Mouse (Mus musculus) limb, embryonic 13.5 days (tissue): Measurements from ENCODE around the gene Vmn1r52. TPM values are rescaled to one million over a fixed set of nuclear protein-coding genes. Genes with fewer than 3 reads are reported as not detected.
"Not testable (repeated sequence)": the region's sequence is repeated elsewhere in the genome, so short reads cannot be mapped to it uniquely, and the experiment has no call there.

ENCODE experiments used
- ATAC-seq: fragments of 200-750 bp; cut with Nextera tagmentation; 2 replicates; pipeline ENCODE4 v1.8.0; 2017; ENCODE audit warnings: low read depth, moderate number of reproducible peaks, moderate TSS enrichment; ENCODE audit not compliant: low FRiP score
- H3K27ac ChIP-seq: fragments of 300-500 bp; sonication (generic); 2 replicates; pipeline ENCODE4 v1.5.1; 2015; ENCODE audit warnings: inconsistent platforms, mild to moderate bottlenecking, moderate library complexity
- H3K27me3 ChIP-seq: fragments of 300-500 bp; sonication (generic); 2 replicates; pipeline ENCODE4 v1.6.1; 2015; ENCODE audit warnings: mild to moderate bottlenecking, inconsistent platforms
- H3K36me3 ChIP-seq: fragments of 300-500 bp; sonication (generic); 2 replicates; pipeline ENCODE4 v1.6.1; 2015; ENCODE audit warnings: inconsistent platforms, mild to moderate bottlenecking, moderate library complexity
- H3K4me1 ChIP-seq: fragments of 300-500 bp; sonication (generic); 2 replicates; pipeline ENCODE4 v1.6.1; 2015; ENCODE audit warnings: inconsistent platforms
- H3K4me2 ChIP-seq: fragments of 300-500 bp; sonication (generic); replicated peaks from 2 replicates; pipeline ENCODE4 v1.6.1; 2015; ENCODE audit warnings: inconsistent platforms, mild to moderate bottlenecking, moderate library complexity
- H3K4me3 ChIP-seq: fragments of 300-500 bp; sonication (generic); 2 replicates; pipeline ENCODE4 v1.5.1; 2015; ENCODE audit warnings: moderate library complexity, mild to moderate bottlenecking, inconsistent platforms
- H3K9ac ChIP-seq: fragments of 300-500 bp; sonication (generic); 2 replicates; pipeline ENCODE4 v1.6.1; 2015; ENCODE audit warnings: mild to moderate bottlenecking, inconsistent platforms
- H3K9me3 ChIP-seq: fragments of 300-500 bp; sonication (generic); 2 replicates; pipeline ENCODE4 v1.6.1; 2016; ENCODE audit warnings: inconsistent platforms
- WGBS: fragments of 180-500 bp; shearing (Covaris S2); methylation state at CpG from one replicate; pipeline ENCODE4 v1.1.7; 2015; 5-methylcytosine and 5-hydroxymethylcytosine counted together
- polyA plus RNA-seq: library from polyadenylated mRNA; unstranded; fragments of >200 nt; fragmentation: Nextera tagmentation; extraction: Ambion mirVana; gene quantifications from 2 replicates; pipeline ENCODE4 v1.2.1, GENCODE M21; 2015

Gene Vmn1r52
- not detected in 2 replicates for polyA plus RNA-seq

DNA sequence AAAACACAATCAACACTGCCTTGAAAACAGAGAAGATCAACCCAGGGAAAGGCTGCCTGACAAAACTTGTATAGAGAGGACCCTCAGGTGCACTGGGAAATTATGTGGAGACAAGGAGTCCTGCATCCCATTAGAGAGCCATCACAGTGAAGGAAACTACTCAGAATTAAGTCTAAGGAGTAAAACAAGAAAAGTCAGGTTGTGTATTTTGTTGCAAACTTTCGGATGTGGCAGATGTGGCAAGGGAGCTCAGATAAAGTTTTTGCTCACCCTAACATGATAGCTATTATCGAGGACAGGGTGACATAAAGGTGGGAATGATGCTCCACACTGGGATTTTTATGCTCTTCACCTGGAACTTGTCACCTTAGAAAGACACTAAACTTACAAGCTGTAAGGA, at the start of gene Vmn1r52:
Vmn1r52 (plus strand) TSS at position 301 of the 400 bp plus-strand sequence.
- ATAC-seq = no peak
- 73% methylated on average over 2 of the region's 2 CpGs for WGBS
- Histone ChIP-seq H3K4me3 (no peak within 1 kb of the TSS), H3K27ac (no peak within 1 kb of the TSS), H3K9me3 (no peaks in the 10 kb centered on the region; the same call in 1 of the 2 replicates), H3K9ac (no peak within 1 kb of the TSS), H3K27me3 (no peaks in the 10 kb centered on the region), H3K4me2 (no peak within 1 kb of the TSS), H3K4me1 (no peaks in the 10 kb centered on the region), H3K36me3 (no peaks in the 10 kb centered on the region)

DNA sequence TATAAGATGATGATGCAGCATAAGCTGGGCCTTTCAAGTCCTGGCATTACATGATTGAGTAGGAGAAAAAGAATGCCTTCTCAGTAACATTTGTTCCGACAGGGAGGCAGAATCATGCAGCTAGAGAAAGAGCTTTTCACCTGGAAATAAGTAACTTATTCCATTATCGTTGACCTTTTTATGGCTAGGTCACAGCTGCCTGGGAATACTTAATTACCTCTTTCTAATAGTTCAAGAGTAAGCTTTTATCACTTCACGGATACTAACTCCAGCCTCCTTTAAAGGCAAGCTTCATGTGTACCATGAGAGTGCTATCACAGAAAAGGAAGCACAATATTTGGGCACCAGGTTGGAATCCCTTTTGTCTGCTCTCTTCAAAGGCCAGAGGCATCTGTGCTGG, 14.5 kb upstream of the Vmn1r52 start:
- H3K27me3 ChIP-seq = no peaks in the 10 kb centered on the region
- no peak overlapping the region for H3K4me3 ChIP-seq
- no peak for ATAC-seq
- no peaks in the 10 kb centered on the region for H3K36me3 ChIP-seq
- no peak overlapping the region for H3K9ac ChIP-seq
- 0 out of 2 replicates have a peak, but pooled peaks cover 7% of the 10 kb centered on the region for H3K9me3 ChIP-seq
- H3K27ac ChIP-seq = no peak overlapping the region
- 64% methylated on average over 3 of the region's 3 CpGs for WGBS
- no peaks in the 10 kb centered on the region for H3K4me1 ChIP-seq
- H3K4me2 ChIP-seq = no peak overlapping the region

DNA sequence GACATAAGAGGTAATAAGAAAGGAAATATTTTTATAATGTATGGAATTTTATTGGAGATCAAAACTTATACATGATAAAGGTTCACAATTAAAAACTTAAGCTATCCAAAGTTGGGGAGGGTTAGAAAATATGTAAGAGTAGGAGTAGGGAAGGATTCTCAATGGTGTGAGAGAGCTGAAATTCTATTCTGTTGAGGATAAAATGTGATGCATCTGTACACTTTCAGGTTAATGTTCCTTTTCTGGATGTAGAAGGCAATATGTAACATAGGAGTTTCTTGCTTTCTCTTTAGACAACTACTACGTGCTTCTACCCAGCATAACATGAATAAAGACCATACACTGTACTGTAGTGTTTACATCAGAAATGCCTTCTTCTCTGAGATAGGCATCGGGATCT, 27.9 kb downstream of the Vmn1r52 start, which contains the start of gene V1ra8:
V1ra8 (plus strand) TSS at position 301 of the 400 bp plus-strand sequence.
- H3K9ac ChIP-seq, H3K36me3 ChIP-seq, H3K9me3 ChIP-seq, H3K27me3 ChIP-seq, H3K4me1 ChIP-seq, H3K27ac ChIP-seq, ATAC-seq, H3K4me2 ChIP-seq, H3K4me3 ChIP-seq: not testable (repeated sequence)
- 86% methylated on average over 2 of the region's 2 CpGs for WGBS

DNA sequence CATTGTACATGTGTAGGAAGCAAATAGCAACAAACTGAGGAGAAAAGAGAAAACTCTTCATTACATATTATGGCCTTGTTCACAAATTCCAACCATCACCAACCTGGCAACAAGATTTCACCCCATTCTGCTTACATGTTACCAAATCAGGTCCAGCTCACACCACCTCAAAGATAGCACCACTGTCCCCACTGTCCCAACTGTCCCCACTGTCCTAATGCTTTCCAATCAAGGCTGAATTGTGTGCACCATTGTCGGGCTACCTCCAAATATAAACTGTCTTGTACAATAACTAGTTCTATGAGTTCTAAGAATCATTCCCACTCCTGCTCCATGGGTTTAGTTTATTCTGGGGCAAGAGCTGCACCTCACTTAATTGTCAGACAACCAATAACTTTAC, 49.7 kb downstream of the Vmn1r52 start, which contains the start of gene Vmn1r53:
Vmn1r53 (minus strand) TSS at position 101 of the 400 bp plus-strand sequence.
- Histone ChIP-seq H3K27ac (no peak within 1 kb of the TSS), H3K36me3 (no peaks in the 10 kb centered on the region), H3K9ac (no peak within 1 kb of the TSS), H3K4me2 (no peak within 1 kb of the TSS), H3K27me3 (no peaks in the 10 kb centered on the region), H3K4me3 (no peak within 1 kb of the TSS), H3K9me3 (peaks cover 11% of the 10 kb centered on the region; the same call in 1 of the 2 replicates), H3K4me1 (no peaks in the 10 kb centered on the region)
- ATAC-seq = no peak
- WGBS = 82% methylated on average over 1 of the region's 1 CpGs

Other genes starting within 250 kb of the Vmn1r52 start
- gene Vmn1r45, start 234.2 kb upstream of the Vmn1r52 start, polyA plus RNA-seq = not detected in 2 replicates
- not detected in 2 replicates for gene Vmn1r46, start 205.5 kb upstream of the Vmn1r52 start, polyA plus RNA-seq
- not detected in 2 replicates for gene Vmn1r47, start 158.7 kb upstream of the Vmn1r52 start, polyA plus RNA-seq
- gene Vmn1r48, start 138.0 kb upstream of the Vmn1r52 start, polyA plus RNA-seq = not detected in 2 replicates
- gene Vmn1r49, start 96.3 kb upstream of the Vmn1r52 start, polyA plus RNA-seq = not detected in 2 replicates
- gene Vmn1r50, start 73.4 kb upstream of the Vmn1r52 start, polyA plus RNA-seq = not detected in 2 replicates
- not detected in 2 replicates for gene Vmn1r51, start 52.2 kb upstream of the Vmn1r52 start, polyA plus RNA-seq
- not detected in 2 replicates for gene V1ra8, start 28.0 kb downstream of the Vmn1r52 start, polyA plus RNA-seq
- gene Vmn1r53, start 49.6 kb downstream of the Vmn1r52 start, polyA plus RNA-seq = not detected in 2 replicates
- gene Vmn1r54, start 71.5 kb downstream of the Vmn1r52 start, polyA plus RNA-seq = not detected in 2 replicates
- not detected in 2 replicates for gene BC048671, start 126.4 kb downstream of the Vmn1r52 start, polyA plus RNA-seq
- 0.15 and 0.33 TPM in 2 replicates for gene Chst13, start 150.4 kb downstream of the Vmn1r52 start, polyA plus RNA-seq
- 0.04 and 0.05 TPM in 2 replicates for gene Uroc1, start 158.5 kb downstream of the Vmn1r52 start, polyA plus RNA-seq
- gene Zxdc, start 194.7 kb downstream of the Vmn1r52 start, polyA plus RNA-seq = 6.5 and 6.9 TPM in 2 replicates